Mouse (Mus musculus) intestine, embryonic 14.5 days (tissue): ENCODE results near the gene Acoxl. TPM values are rescaled to one million over a fixed set of nuclear protein-coding genes. Genes with fewer than 3 reads are reported as not detected.

Experiments used
- ATAC-seq: fragments of 200-750 bp; cut with Nextera tagmentation; replicated peaks from 2 replicates; pipeline ENCODE4 v1.8.0; 2017; ENCODE audit warnings: low read depth, moderate number of reproducible peaks, moderate TSS enrichment, moderate library complexity; ENCODE audit not compliant: low FRiP score, low TSS enrichment
- DNase-seq: peaks from one replicate; pipeline ENCODE4 v3.0.0-alpha.2; 2018; ENCODE audit warnings: low spot score
- H3K27ac ChIP-seq: fragments of 300-500 bp; sonication (generic); 2 replicates; pipeline ENCODE4 v1.5.1; 2014; ENCODE audit warnings: low read depth, mild to moderate bottlenecking, control low read depth
- H3K27me3 ChIP-seq: fragments of 300-500 bp; sonication (generic); replicated peaks from 2 replicates; pipeline ENCODE4 v1.6.1; 2014; ENCODE audit warnings: low read length, control low read depth; ENCODE audit not compliant: control insufficient read depth, insufficient read depth
- H3K36me3 ChIP-seq: fragments of 300-500 bp; sonication (generic); 2 replicates; pipeline ENCODE4 v1.6.1; 2014; ENCODE audit warnings: low read length, control low read depth; ENCODE audit not compliant: control insufficient read depth, insufficient read depth
- H3K4me1 ChIP-seq: fragments of 300-500 bp; sonication (generic); replicated peaks from 2 replicates; pipeline ENCODE4 v1.6.1; 2014; ENCODE audit warnings: low read length, control low read depth, mixed read lengths; ENCODE audit not compliant: control insufficient read depth, insufficient read depth
- H3K4me2 ChIP-seq: fragments of 300-500 bp; sonication (generic); 2 replicates; pipeline ENCODE4 v1.6.1; 2014; ENCODE audit warnings: low read length
- H3K4me3 ChIP-seq: fragments of 300-500 bp; sonication (generic); 2 replicates; pipeline ENCODE4 v1.5.1; 2014; ENCODE audit warnings: low read depth, low read length, control low read depth, mixed read lengths
- H3K9ac ChIP-seq: fragments of 300-500 bp; sonication (generic); 2 replicates; pipeline ENCODE4 v1.6.1; 2014; ENCODE audit warnings: mild to moderate bottlenecking, low read length
- H3K9me3 ChIP-seq: fragments of 300-500 bp; sonication (generic); 2 replicates; pipeline ENCODE4 v1.6.1; 2016; ENCODE audit warnings: low read length, control low read depth; ENCODE audit not compliant: control insufficient read depth
- whole genome bisulfite sequencing: fragments of 180-500 bp; shearing (Covaris S2); extraction: QIAGEN DNeasy Blood & Tissue Kit; methylation state at CpG from one replicate; pipeline ENCODE4 v1.1.7; 2014; 5-methylcytosine and 5-hydroxymethylcytosine counted together
- polyA plus RNA-seq: library from polyadenylated mRNA; unstranded; fragments of >200 nt; fragmentation: Nextera tagmentation; extraction: Ambion mirVana; gene quantifications from 2 replicates; pipeline ENCODE4 v1.2.1, GENCODE M21; 2014

Acoxl gene
- polyA plus RNA-seq, 1 experiment from 2014 or later: 0.19 TPM

GRCm38 (mm10) chr2:127889432-127889831, 50.8 kb downstream of the Acoxl start:
- no peaks in the 10 kb centered on the region for H3K36me3 ChIP-seq
- 2% methylated on average over 6 of the region's 6 CpGs for WGBS

GRCm38 (mm10) chr2:127889979-127890378, 51.3 kb downstream of the Acoxl start:
- Histone ChIP-seq H3K9me3 (no peaks in the 10 kb centered on the region), H3K36me3 (no peaks in the 10 kb centered on the region), H3K4me2 (no peak overlapping the region), H3K4me3 (no peak overlapping the region), H3K27me3 (peaks cover 10% of the 10 kb centered on the region), H3K27ac (no peak overlapping the region), H3K9ac (no peak overlapping the region), H3K4me1 (0 out of 2 replicates have a peak, but pooled peaks cover 3% of the 10 kb centered on the region)
- DNase-seq: no peak
- WGBS: 87% methylated on average over 5 of the region's 5 CpGs
- peak; percentile 15; the same call in 1 of the 2 replicates for ATAC-seq

More at GRCm38 (mm10) chr2:127889432-127889831, 50.8 kb downstream of the Acoxl start:
- Histone ChIP-seq H3K9ac (no peak overlapping the region), H3K9me3 (no peaks in the 10 kb centered on the region), H3K27ac (no peak overlapping the region), H3K27me3 (peaks cover 10% of the 10 kb centered on the region), H3K4me1 (0 out of 2 replicates have a peak, but pooled peaks cover 3% of the 10 kb centered on the region), H3K4me2 (no peak overlapping the region), H3K4me3 (no peak overlapping the region)
- DNase-seq: peak; percentile 98
- ATAC-seq: peak; percentile 70; the same call in 1 of the 2 replicates

DNA sequence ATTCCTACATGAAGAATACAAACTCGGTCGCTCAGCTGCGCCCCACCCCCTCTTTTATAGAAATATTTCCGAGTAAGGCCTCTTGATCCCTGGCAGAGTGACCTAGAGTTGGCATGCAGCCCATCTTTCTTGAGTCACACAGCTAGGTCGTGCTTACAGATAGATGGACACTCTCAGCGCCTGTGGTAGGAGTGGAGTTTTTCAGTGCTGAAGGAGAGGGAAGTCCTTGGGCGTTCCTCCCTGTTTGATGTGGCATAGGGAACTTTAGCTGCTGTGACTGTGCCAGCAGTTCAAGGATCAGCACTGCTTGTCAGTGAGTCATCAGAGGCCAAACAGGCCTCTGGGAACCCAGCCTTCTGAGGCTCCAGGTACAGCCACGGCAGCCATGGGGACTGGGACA, 51.9 kb downstream of the Acoxl start:
- 0 out of 2 replicates have a peak, but pooled peaks cover 3% of the 10 kb centered on the region for H3K4me1 ChIP-seq
- no peak overlapping the region for H3K27ac ChIP-seq
- no peak overlapping the region for H3K9ac ChIP-seq
- no peak for DNase-seq
- no peaks in the 10 kb centered on the region for H3K36me3 ChIP-seq
- H3K9me3 ChIP-seq: no peaks in the 10 kb centered on the region
- no peak overlapping the region for H3K4me3 ChIP-seq
- 72% methylated on average over 8 of the region's 8 CpGs for WGBS
- H3K4me2 ChIP-seq: no peak overlapping the region
- no peak; the same call in 1 of the 2 replicates for ATAC-seq
- peaks cover 10% of the 10 kb centered on the region for H3K27me3 ChIP-seq

- ATAC-seq (no peak), DNase-seq (no peak)
- Histone ChIP-seq H3K9me3 (no peaks in the 10 kb centered on the region), H3K4me2 (no peak overlapping the region), H3K4me3 (no peak overlapping the region), H3K36me3 (no peaks in the 10 kb centered on the region), H3K9ac (no peak overlapping the region), H3K27me3 (peaks cover 10% of the 10 kb centered on the region), H3K27ac (no peak overlapping the region), H3K4me1 (0 out of 2 replicates have a peak, but pooled peaks cover 3% of the 10 kb centered on the region)
- WGBS: 88% methylated on average over 3 of the region's 3 CpGs
Measured at GRCm38 (mm10) chr2:127891056-127891455, 52.4 kb downstream of the Acoxl start.

DNA sequence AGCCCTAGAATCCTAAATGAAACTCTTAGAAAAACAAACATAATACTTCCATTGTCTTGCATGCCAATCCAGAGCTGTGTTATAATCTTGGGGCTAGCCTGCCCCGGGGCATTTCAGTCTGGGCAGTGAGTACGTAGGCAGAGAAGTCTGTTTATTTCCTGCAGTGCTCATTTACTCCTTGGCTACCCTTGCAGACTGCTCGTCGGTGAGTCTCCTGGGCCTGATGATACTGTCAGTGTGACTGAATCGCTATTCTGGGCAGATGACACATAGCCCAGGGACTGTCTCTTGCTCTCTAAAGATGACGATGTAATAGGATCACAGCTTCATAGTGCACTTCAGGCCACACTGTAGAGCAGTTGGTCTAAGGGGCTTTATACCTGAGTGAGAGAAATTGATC, 56.2 kb downstream of the Acoxl start:
- ATAC-seq: no peak
- Histone ChIP-seq H3K27me3 (no peaks in the 10 kb centered on the region), H3K9ac (no peak overlapping the region), H3K4me1 (0 out of 2 replicates have a peak, but pooled peaks cover 3% of the 10 kb centered on the region), H3K4me2 (no peak overlapping the region), H3K9me3 (no peaks in the 10 kb centered on the region), H3K27ac (no peak overlapping the region), H3K4me3 (no peak overlapping the region), H3K36me3 (no peaks in the 10 kb centered on the region)
- no peak for DNase-seq
- WGBS: 45% methylated on average over 6 of the region's 6 CpGs

- H3K27me3 ChIP-seq: no peaks in the 10 kb centered on the region
- no peak for ATAC-seq
- no peak overlapping the region for H3K27ac ChIP-seq
- H3K4me3 ChIP-seq: no peak overlapping the region
- no peak overlapping the region for H3K9ac ChIP-seq
- WGBS: 67% methylated on average over 5 of the region's 5 CpGs
- no peaks in the 10 kb centered on the region for H3K36me3 ChIP-seq
- no peaks in the 10 kb centered on the region for H3K9me3 ChIP-seq
- H3K4me2 ChIP-seq: no peak overlapping the region
- DNase-seq: no peak
- no peaks in the 10 kb centered on the region for H3K4me1 ChIP-seq
Measured at GRCm38 (mm10) chr2:127897718-127898117, 59.0 kb downstream of the Acoxl start.

DNA sequence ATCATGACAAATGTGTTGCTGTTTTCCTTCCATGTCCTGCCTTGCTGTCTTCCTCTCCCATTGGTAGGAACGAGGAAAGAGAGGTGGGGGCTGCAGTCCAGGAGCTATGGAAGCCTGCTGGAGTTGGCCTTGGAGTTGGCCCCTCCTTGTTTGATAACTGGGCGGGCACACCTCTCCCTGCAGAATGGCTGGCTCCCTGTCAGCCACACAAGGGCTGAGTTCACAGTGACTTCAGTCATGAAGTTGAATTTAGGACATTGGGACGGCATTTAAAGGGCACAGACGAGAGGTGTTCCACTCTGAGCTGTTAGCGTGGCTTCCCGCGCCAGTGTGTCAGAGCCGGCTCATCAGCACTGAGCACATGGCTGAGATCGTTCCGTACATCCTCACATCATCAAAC, 66.2 kb downstream of the Acoxl start:
- no peak for ATAC-seq
- H3K27me3 ChIP-seq: no peaks in the 10 kb centered on the region
- no peaks in the 10 kb centered on the region for H3K36me3 ChIP-seq
- DNase-seq: no peak
- H3K4me2 ChIP-seq: no peak overlapping the region
- no peak overlapping the region for H3K4me3 ChIP-seq
- H3K9ac ChIP-seq: no peak overlapping the region
- WGBS: 78% methylated on average over 10 of the region's 10 CpGs
- H3K4me1 ChIP-seq: peaks cover 16% of the 10 kb centered on the region
- no peaks in the 10 kb centered on the region for H3K9me3 ChIP-seq
- H3K27ac ChIP-seq: no peak overlapping the region

GRCm38 (mm10) chr2:127906973-127907678, 68.5 kb downstream of the Acoxl start:
- peaks cover 16% of the 10 kb centered on the region for H3K4me1 ChIP-seq
- DNase-seq: no peak
- peak overlapping the region; percentile 60; the same call in 1 of the 2 replicates for H3K27ac ChIP-seq
- H3K36me3 ChIP-seq: no peaks in the 10 kb centered on the region
- WGBS: 23% methylated on average over 6 of the region's 6 CpGs
- peak; percentile 58; the same call in 1 of the 2 replicates for ATAC-seq
- H3K4me2 ChIP-seq: no peak overlapping the region
- no peak overlapping the region for H3K4me3 ChIP-seq
- no peak overlapping the region for H3K9ac ChIP-seq
- H3K9me3 ChIP-seq: no peaks in the 10 kb centered on the region
- H3K27me3 ChIP-seq: no peaks in the 10 kb centered on the region

- WGBS: 38% methylated on average over 1 of the region's 1 CpGs
- no peaks in the 10 kb centered on the region for H3K27me3 ChIP-seq
- peak overlapping the region; percentile 60; the same call in 1 of the 2 replicates for H3K27ac ChIP-seq
- H3K36me3 ChIP-seq: no peaks in the 10 kb centered on the region
- 0 out of 2 replicates have a peak, but pooled peaks have one; percentile 40 for ATAC-seq
- H3K4me1 ChIP-seq: peaks cover 16% of the 10 kb centered on the region
- H3K9me3 ChIP-seq: no peaks in the 10 kb centered on the region
- H3K9ac ChIP-seq: no peak overlapping the region
- H3K4me2 ChIP-seq: no peak overlapping the region
- no peak for DNase-seq
- H3K4me3 ChIP-seq: no peak overlapping the region
Measured at GRCm38 (mm10) chr2:127907679-127908042, 69.0 kb downstream of the Acoxl start.
